Mouse (Mus musculus) heart, adult 2 months (tissue): ENCODE data around the gene Fdxr. TPM values are rescaled to one million over a fixed set of nuclear protein-coding genes. Genes with fewer than 3 reads are reported as not detected.

Experiments
- DNase-seq, 2 experiments: peaks; one replicate each; pipeline ENCODE4 v3.0.0; 2021
- H3K27ac ChIP-seq: fragments of 200-600 bp; 2 replicates; pipeline ENCODE4 v1.8.1; 2022
- H3K27me3 ChIP-seq: fragments of 200-500 bp; 2 replicates; pipeline ENCODE4 v1.6.1; 2012; ENCODE audit warnings: mild to moderate bottlenecking, low read length, inconsistent platforms, mixed read lengths; ENCODE audit not compliant: control insufficient read depth, insufficient read depth
- H3K36me3 ChIP-seq: fragments of 200-500 bp; 2 replicates; pipeline ENCODE4 v1.6.1; 2012; ENCODE audit warnings: low read length, inconsistent platforms; ENCODE audit not compliant: control insufficient read depth, insufficient read depth
- H3K4me1 ChIP-seq: fragments of 200-500 bp; 2 replicates; pipeline ENCODE4 v1.6.1; 2011; ENCODE audit warnings: low read length; ENCODE audit not compliant: control insufficient read depth, insufficient read depth
- H3K4me3 ChIP-seq: fragments of 200-600 bp; 2 replicates; pipeline ENCODE4 v1.8.1; 2022
- H3K79me2 ChIP-seq: fragments of 200-500 bp; replicated peaks from 2 replicates; pipeline ENCODE4 v1.6.1; 2012; ENCODE audit warnings: mild to moderate bottlenecking, inconsistent platforms, low read length, moderate library complexity, mixed read lengths; ENCODE audit not compliant: control insufficient read depth, insufficient read depth
- H3K9ac ChIP-seq: fragments of 200-500 bp; 2 replicates; pipeline ENCODE4 v1.6.1; 2012; ENCODE audit warnings: low read depth, mild to moderate bottlenecking, control low read depth, inconsistent platforms, low read length, mixed read lengths
- CTCF ChIP-seq: fragments of 200-600 bp; IDR thresholded peaks from 2 replicates; pipeline ENCODE4 v1.8.1; 2022; ENCODE audit warnings: antibody characterized with exemption, mild to moderate bottlenecking, moderate library complexity
- EP300 ChIP-seq: fragments of 200-500 bp; IDR thresholded peaks from 2 replicates; pipeline ENCODE4 v1.6.1; 2011; ENCODE audit warnings: low read depth, low read length, control low read depth; ENCODE audit not compliant: insufficient read depth
- POLR2A ChIP-seq: fragments of 200-500 bp; IDR thresholded peaks from 2 replicates; pipeline ENCODE4 v1.6.1; 2011; ENCODE audit warnings: mild to moderate bottlenecking, low read depth, low read length, control low read depth; ENCODE audit not compliant: insufficient read depth
- WGBS: fragments of 180-500 bp; shearing (Covaris S2); methylation state at CpG from one replicate; pipeline ENCODE4 v1.1.7; 2018; 5-methylcytosine and 5-hydroxymethylcytosine counted together
- intact Hi-C: fragments of 180-260 bp; cut with DNase I; formaldehyde crosslinking; loops from one replicate; pipeline ENCODE4 v1.15.1; 2025
- polyA plus RNA-seq: library from polyadenylated mRNA; depleted of rRNA; stranded (reverse); fragments of >200 nt; gene quantifications from 2 replicates; pipeline ENCODE4 v1.2.3, GENCODE M21; 2012
- total RNA-seq, 2 experiments: library from RNA; stranded (reverse); gene quantifications; 2 replicates each; pipeline ENCODE4 v1.2.3; 2021

Fdxr gene
- total and polyA plus RNA-seq, 3 experiments = 7.1 to 8.8 (median 8.4) TPM

DNA sequence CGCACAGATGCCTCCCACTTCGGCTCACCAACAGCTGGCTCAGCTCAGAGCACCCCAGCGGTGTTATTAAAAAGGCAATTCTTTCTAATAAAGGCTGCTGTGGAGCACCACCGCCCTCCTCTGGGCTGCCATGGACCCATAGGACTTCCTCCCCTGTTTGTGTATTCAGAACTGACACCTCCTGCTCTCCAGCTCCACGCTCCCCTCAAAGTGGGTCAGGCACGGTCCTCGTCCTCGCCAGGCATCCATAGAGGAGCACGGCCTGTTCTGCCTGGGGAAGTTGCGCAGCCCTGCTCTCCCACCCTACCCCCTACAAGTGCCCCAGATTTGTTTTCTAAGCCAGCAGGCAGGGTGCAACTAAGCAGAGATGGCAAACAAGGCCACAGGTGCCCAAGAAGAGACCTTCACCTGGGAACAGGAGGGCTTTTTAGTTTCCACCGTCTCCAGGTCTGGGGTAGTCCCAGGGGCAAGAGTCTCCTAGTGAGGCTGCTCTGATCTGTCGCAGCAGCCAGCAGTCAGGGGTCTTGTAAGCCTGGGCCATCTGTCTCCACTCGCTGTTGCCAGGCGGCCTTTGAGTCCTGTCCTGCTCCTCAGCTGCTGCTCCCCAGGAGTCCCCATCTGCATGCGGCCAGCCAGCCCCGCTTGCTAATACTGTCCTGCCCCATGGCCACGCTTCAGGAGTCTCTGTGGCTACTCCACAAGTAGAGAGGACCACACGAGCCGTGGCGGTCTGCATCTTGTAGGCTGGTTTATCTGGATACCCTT, 43.1 kb downstream of the Fdxr start:
- 90% methylated on average over 20 of the region's 20 CpGs for WGBS
- Histone ChIP-seq H3K27me3 (no peaks in the 10 kb centered on the region), H3K9ac (no peak overlapping the region), H3K4me1 (peaks cover 3% of the 10 kb centered on the region), H3K4me3 (no peak overlapping the region), H3K36me3 (no peaks in the 10 kb centered on the region), H3K79me2 (no peaks in the 10 kb centered on the region), H3K27ac (no peak overlapping the region)
- no peak for DNase-seq
- intact Hi-C loops = no loop called here
- TF ChIP-seq CTCF = peak; percentile 52
- TF ChIP-seq EP300 = no peak

DNA sequence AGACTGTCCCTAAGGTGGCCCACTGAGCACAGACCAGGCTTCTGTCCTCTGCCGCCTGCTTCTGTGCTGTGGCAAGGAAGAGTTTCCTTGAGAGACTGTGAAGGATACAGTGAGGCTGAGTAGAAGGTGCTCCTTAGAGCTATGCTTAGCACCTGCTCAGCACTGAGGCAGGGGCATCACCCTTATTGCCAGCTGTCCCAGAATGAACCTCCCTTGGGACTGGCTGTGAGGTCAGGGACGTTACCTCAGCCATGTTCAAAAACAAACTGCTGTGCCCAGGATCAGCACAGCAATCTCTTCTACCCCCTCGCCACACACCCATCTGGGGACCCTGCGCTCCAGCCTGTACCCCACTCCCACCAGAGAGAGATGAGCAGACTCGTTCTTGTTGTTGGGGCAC, 44.0 kb downstream of the Fdxr start:
- DNase-seq = no peak
- no peaks in the 10 kb centered on the region for H3K79me2 ChIP-seq
- peaks cover 3% of the 10 kb centered on the region for H3K4me1 ChIP-seq
- no peaks in the 10 kb centered on the region for H3K36me3 ChIP-seq
- no peak overlapping the region for H3K4me3 ChIP-seq
- TF ChIP-seq POLR2A = no peak
- no peak for TF ChIP-seq CTCF
- no peak for TF ChIP-seq EP300
- H3K9ac ChIP-seq = no peak overlapping the region
- intact Hi-C loops = no loop called here
- WGBS = 91% methylated on average over 5 of the region's 5 CpGs
- no peaks in the 10 kb centered on the region for H3K27me3 ChIP-seq
- H3K27ac ChIP-seq = no peak overlapping the region

DNA sequence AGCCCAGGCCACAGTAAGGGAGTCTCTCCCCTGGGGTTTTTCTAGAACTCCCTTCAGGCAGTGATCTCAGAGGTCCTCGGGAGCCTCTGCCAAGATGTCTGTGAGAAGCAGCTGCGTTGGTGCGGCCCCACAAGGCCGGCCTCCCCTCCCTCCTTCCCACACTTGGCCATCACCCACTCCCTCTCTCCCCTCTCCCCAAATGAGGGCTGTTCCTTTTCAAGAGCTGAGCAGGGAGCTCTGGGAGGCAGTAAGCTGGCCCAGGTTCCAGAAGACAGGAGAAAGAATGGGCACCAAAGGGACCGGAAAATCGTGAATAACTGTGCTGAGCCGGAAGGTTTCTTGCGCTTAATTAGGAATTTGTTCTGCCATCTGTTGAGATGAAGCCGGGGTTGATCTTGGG, 44.9 kb downstream of the Fdxr start:
- Histone ChIP-seq H3K27me3 (no peaks in the 10 kb centered on the region), H3K4me3 (no peak overlapping the region), H3K36me3 (no peaks in the 10 kb centered on the region), H3K79me2 (no peaks in the 10 kb centered on the region), H3K9ac (no peak overlapping the region), H3K27ac (peak overlapping the region; percentile 23; the same call in 1 of the 2 replicates), H3K4me1 (peaks cover 5% of the 10 kb centered on the region)
- intact Hi-C loops = no loop called here
- 67% methylated on average over 9 of the region's 9 CpGs for WGBS
- no peak for TF ChIP-seq EP300
- DNase-seq = no peak

DNA sequence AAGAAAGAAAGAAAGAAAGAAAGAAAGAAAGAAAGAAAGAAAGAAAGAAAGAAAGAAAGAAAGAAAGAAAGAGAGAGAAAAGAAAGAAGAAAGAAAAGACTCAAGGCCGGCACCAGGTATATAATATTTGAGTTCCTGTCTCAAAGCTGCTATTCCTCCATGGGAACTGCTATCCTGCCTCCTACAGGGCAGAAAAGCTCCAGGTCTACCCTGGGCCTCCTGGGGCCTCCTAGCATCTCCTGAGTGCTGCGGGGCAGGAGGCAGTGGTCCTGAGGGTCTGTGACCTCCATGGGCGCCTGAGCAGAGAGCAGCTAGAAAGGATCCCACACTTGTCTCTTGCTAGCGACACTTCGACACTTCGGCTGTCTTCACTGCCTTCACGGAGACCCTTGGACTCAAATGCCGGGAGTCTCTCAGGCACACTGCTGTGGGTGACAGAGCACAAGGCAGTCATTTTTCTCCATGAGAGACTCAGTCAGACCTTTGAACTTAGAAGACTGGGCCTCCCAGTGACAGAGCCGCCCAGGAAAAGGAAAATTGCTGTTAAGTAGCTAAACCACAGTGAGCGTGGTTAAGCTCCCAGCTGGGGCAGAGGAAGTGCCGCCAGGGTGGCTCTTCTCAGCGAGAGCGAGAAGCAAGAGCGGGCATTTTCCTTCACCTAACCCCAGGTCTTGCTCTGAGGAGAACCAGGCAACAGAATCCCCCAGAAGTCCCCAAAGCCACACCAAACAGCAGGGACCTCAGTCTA, 45.5 kb downstream of the Fdxr start:
- peak in 1 of 2 experiments; percentile 40 for DNase-seq
- Histone ChIP-seq H3K79me2 (no peaks in the 10 kb centered on the region), H3K4me3 (no peak overlapping the region), H3K36me3 (no peaks in the 10 kb centered on the region), H3K27ac (peak overlapping the region; percentile 23; the same call in 1 of the 2 replicates), H3K9ac (no peak overlapping the region), H3K27me3 (no peaks in the 10 kb centered on the region), H3K4me1 (peaks cover 7% of the 10 kb centered on the region)
- 71% methylated on average over 14 of the region's 14 CpGs for WGBS
- no peak for TF ChIP-seq POLR2A
- TF ChIP-seq EP300 = no peak
- no peak for TF ChIP-seq CTCF
- intact Hi-C loops = no loop called here

DNA sequence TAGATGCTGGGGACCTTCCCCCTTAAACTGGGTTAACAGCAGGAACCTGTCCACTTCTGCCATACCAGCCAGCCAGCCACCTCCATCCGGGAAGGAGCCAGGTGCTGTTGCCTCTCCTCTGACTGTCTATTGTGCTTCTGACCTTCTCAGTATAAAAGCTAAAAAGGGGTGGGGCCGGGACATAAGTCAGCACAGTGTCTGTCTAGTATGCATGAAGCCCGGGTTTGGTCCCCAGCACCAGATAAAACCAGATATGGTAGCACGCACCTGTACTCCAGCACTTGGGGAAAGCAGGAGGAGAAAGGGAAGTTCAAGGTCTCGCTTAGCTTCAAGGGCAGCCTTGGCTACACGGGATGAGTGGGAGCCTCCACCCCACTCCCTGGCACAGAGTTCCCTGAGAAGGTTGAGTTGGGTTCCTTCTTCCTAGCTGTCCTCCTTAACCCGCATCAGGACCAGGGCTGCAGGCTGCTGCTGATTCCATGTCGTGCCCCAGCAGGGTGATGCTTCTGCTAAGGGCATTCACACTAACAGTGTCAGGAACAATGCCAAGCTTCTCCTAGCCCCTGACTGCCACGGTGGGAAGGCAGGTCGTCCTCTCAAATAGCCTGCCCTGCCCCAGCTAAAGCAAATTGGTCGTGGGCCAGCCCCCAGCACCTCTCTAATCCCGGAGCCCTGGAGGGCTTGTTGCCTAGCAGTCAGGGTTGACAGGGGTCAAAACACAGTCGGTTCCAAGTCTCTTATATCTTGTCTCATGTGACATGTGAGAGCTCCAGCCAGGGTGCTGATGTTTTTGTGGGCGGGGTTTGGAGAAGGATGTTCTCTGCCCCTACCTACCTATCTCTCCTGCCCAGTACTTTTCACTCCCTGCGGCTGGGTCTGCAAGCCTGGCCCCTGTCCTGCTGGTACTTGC, 47.6 kb downstream of the Fdxr start:
- no peak overlapping the region for H3K9ac ChIP-seq
- TF ChIP-seq CTCF = no peak
- TF ChIP-seq EP300 = peak; percentile 55; the same call in 1 of the 2 replicates
- 50% methylated on average over 15 of the region's 15 CpGs for WGBS
- no peaks in the 10 kb centered on the region for H3K79me2 ChIP-seq
- H3K4me1 ChIP-seq = peaks cover 7% of the 10 kb centered on the region
- intact Hi-C loops = no loop called here
- DNase-seq = peak in 1 of 2 experiments; percentile 62
- H3K36me3 ChIP-seq = no peaks in the 10 kb centered on the region
- H3K27ac ChIP-seq = no peak overlapping the region; the same call in 1 of the 2 replicates
- H3K27me3 ChIP-seq = no peaks in the 10 kb centered on the region
- H3K4me3 ChIP-seq = no peak overlapping the region

DNA sequence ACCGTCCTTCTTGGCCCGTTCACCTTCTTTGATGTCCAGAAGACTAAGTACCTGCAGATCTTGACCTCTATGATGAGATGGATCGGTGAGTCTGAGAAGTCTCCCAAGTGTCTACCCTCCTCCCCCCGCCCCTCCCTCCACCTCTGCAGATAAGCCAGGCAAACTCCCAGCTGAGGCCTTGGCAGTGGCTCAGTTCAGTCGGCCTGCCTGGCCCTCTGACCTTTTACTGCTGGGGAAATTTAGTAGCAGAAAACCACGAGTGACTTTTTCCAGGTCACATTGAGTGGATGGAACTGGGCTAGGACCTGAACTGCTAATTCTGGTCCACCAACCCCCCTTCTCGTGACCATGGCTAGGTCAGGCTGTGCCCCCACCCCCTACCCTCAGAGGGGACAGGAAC, 48.4 kb downstream of the Fdxr start:
- Histone ChIP-seq H3K9ac (no peak overlapping the region), H3K79me2 (no peaks in the 10 kb centered on the region), H3K27ac (no peak overlapping the region), H3K4me3 (no peak overlapping the region), H3K4me1 (peaks cover 7% of the 10 kb centered on the region), H3K36me3 (no peaks in the 10 kb centered on the region), H3K27me3 (no peaks in the 10 kb centered on the region)
- intact Hi-C loops = no loop called here
- 54% methylated on average over 7 of the region's 7 CpGs for WGBS
- TF ChIP-seq CTCF = no peak
- no peak for TF ChIP-seq POLR2A
- no peak for TF ChIP-seq EP300
- DNase-seq = no peak
